Mouse (Mus musculus) liver, embryonic 13.5 days (tissue): ENCODE data around the gene Fam129c. TPM values are rescaled to one million over a fixed set of nuclear protein-coding genes. Genes with fewer than 3 reads are reported as not detected.

ENCODE experiments used
- ATAC-seq: fragments of 200-750 bp; cut with Nextera tagmentation; 2 replicates; pipeline ENCODE4 v1.8.0; 2017; ENCODE audit warnings: low read depth, mild to moderate bottlenecking, moderate number of reproducible peaks, moderate library complexity
- DNase-seq: peaks from one replicate; pipeline ENCODE4 v3.0.0; 2022
- H3K27ac ChIP-seq: fragments of 300-500 bp; sonication (generic); 2 replicates; pipeline ENCODE4 v1.5.1; 2015; ENCODE audit warnings: moderate library complexity, mild to moderate bottlenecking, inconsistent platforms
- H3K27me3 ChIP-seq: fragments of 300-500 bp; sonication (generic); 2 replicates; pipeline ENCODE4 v1.6.1; 2015; ENCODE audit warnings: mild to moderate bottlenecking, inconsistent platforms
- H3K36me3 ChIP-seq: fragments of 300-500 bp; sonication (generic); 2 replicates; pipeline ENCODE4 v1.6.1; 2015; ENCODE audit warnings: mild to moderate bottlenecking, inconsistent platforms
- H3K4me1 ChIP-seq: fragments of 300-500 bp; sonication (generic); replicated peaks from 2 replicates; pipeline ENCODE4 v1.6.1; 2015; ENCODE audit warnings: inconsistent platforms
- H3K4me2 ChIP-seq: fragments of 300-500 bp; sonication (generic); 2 replicates; pipeline ENCODE4 v1.6.1; 2015; ENCODE audit warnings: inconsistent platforms, mild to moderate bottlenecking, moderate library complexity
- H3K4me3 ChIP-seq: fragments of 300-500 bp; sonication (generic); replicated peaks from 2 replicates; pipeline ENCODE4 v1.5.1; 2015; ENCODE audit warnings: mild to moderate bottlenecking, inconsistent platforms
- H3K9ac ChIP-seq: fragments of 300-500 bp; sonication (generic); 2 replicates; pipeline ENCODE4 v1.6.1; 2015; ENCODE audit warnings: mild to moderate bottlenecking, inconsistent platforms
- H3K9me3 ChIP-seq: fragments of 300-500 bp; sonication (generic); replicated peaks from 2 replicates; pipeline ENCODE4 v1.6.1; 2016; ENCODE audit warnings: inconsistent platforms
- WGBS: fragments of 180-500 bp; shearing (Covaris S2); methylation state at CpG from one replicate; pipeline ENCODE4 v1.1.7; 2015; ENCODE audit not compliant: insufficient replicate concordance; 5-methylcytosine and 5-hydroxymethylcytosine counted together
- polyA plus RNA-seq: library from polyadenylated mRNA; unstranded; fragments of >200 nt; fragmentation: Nextera tagmentation; extraction: Ambion mirVana; gene quantifications from 2 replicates; pipeline ENCODE4 v1.2.1, GENCODE M21; 2015

Fam129c gene
- polyA plus RNA-seq, 1 experiment from 2014 or later = 0.28 TPM

DNA sequence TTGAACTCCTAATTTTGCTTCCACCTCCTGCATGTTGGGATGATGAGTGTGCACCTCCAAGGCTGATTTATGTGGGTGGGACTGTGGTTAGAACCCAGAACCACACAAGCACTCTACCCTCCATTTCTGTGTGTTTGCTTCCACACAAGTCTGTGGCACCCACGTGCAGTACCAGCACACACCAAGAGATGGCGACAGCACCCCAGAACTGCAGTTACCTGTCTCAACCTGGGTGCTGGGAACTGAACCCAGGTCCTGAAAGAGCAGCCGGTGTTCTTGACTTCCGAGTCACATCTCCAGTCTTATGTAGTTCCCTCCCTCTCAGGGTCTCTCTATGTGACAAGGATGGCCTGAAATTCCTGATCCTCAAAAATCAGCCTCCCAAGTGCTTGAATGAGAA is 33.5 kb upstream of the Fam129c start:
- Histone ChIP-seq H3K27me3 (peaks cover 46% of the 10 kb centered on the region), H3K36me3 (no peaks in the 10 kb centered on the region), H3K9ac (no peak overlapping the region), H3K4me2 (no peak overlapping the region), H3K4me3 (no peak overlapping the region), H3K9me3 (peaks cover 8% of the 10 kb centered on the region; the same call in 1 of the 2 replicates), H3K27ac (no peak overlapping the region), H3K4me1 (peaks cover 42% of the 10 kb centered on the region)
- ATAC-seq (no peak), DNase-seq (no peak)
- 74% methylated on average over 4 of the region's 4 CpGs for WGBS

GRCm38 (mm10) chr8:71566501-71566900 is 30.9 kb upstream of the Fam129c start, which contains the start of gene Nxnl1:
Gene Nxnl1, minus strand, starts transcription at chr8:71566601.
- Histone ChIP-seq H3K9ac (no peak within 1 kb of the TSS), H3K9me3 (peaks cover 8% of the 10 kb centered on the region; the same call in 1 of the 2 replicates), H3K27me3 (peaks cover 61% of the 10 kb centered on the region), H3K4me3 (no peak within 1 kb of the TSS), H3K4me1 (peaks cover 40% of the 10 kb centered on the region), H3K4me2 (no peak within 1 kb of the TSS), H3K27ac (no peak within 1 kb of the TSS), H3K36me3 (no peaks in the 10 kb centered on the region)
- ATAC-seq = no peak
- 66% methylated on average over 3 of the region's 3 CpGs for WGBS
- DNase-seq = no peak

DNA sequence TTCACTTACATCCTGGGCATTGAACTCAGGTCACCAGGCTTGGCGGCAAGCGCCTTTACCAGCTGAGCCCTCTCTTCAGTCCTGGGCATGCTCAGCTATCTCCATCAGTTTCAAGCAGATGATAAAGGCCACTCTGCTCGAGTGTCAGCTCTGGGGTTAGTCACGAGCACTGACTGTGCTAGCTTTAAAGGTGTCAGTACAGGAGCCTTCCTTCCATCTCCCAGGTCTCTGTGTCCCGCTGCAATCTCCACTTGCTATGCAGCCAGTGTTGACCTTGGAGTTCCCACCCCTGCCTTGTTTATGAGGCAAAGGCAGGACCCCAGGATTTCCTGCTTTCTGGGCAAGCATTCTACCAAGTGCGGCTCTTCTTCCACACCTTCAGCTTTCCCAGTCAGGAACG is 29.9 kb upstream of the Fam129c start:
- WGBS = 56% methylated on average over 7 of the region's 7 CpGs
- H3K27ac ChIP-seq = no peak overlapping the region
- H3K9ac ChIP-seq = no peak overlapping the region
- ATAC-seq (no peak), DNase-seq (no peak)
- H3K27me3 ChIP-seq = peaks cover 56% of the 10 kb centered on the region
- H3K36me3 ChIP-seq = no peaks in the 10 kb centered on the region
- H3K4me1 ChIP-seq = peaks cover 31% of the 10 kb centered on the region
- H3K4me2 ChIP-seq = no peak overlapping the region
- H3K4me3 ChIP-seq = no peak overlapping the region
- peaks cover 8% of the 10 kb centered on the region; the same call in 1 of the 2 replicates for H3K9me3 ChIP-seq

- Histone ChIP-seq H3K4me1 (peaks cover 26% of the 10 kb centered on the region), H3K4me3 (peak within 1 kb of the TSS; percentile 59), H3K27ac (no peak within 1 kb of the TSS), H3K36me3 (no peaks in the 10 kb centered on the region), H3K9me3 (peaks cover 8% of the 10 kb centered on the region; the same call in 1 of the 2 replicates), H3K9ac (0 out of 2 replicates have a peak within 1 kb of the TSS, but pooled peaks have one; percentile 47), H3K27me3 (peaks cover 47% of the 10 kb centered on the region), H3K4me2 (peak within 1 kb of the TSS; percentile 81)
- DNase-seq = no peak
- ATAC-seq = no peak
- WGBS = 28% methylated on average over 13 of the region's 13 CpGs
These were observed 29.0 kb upstream of the Fam129c start, which contains the start of gene Slc27a1 for GRCm38 (mm10) chr8:71568387-71568937. Gene Slc27a1, plus strand, starts transcription at chr8:71568882.

- Histone ChIP-seq H3K9ac (no peak overlapping the region), H3K4me1 (peaks cover 26% of the 10 kb centered on the region), H3K27ac (no peak overlapping the region), H3K27me3 (peaks cover 45% of the 10 kb centered on the region), H3K4me2 (peak overlapping the region; percentile 81), H3K9me3 (peaks cover 7% of the 10 kb centered on the region; the same call in 1 of the 2 replicates), H3K4me3 (peak overlapping the region; percentile 59; the same call in 1 of the 2 replicates), H3K36me3 (no peaks in the 10 kb centered on the region)
- no peak for DNase-seq
- WGBS = 53% methylated on average over 6 of the region's 6 CpGs
- no peak for ATAC-seq
These were observed 28.5 kb upstream of the Fam129c start for GRCm38 (mm10) chr8:71568941-71569340.

DNA sequence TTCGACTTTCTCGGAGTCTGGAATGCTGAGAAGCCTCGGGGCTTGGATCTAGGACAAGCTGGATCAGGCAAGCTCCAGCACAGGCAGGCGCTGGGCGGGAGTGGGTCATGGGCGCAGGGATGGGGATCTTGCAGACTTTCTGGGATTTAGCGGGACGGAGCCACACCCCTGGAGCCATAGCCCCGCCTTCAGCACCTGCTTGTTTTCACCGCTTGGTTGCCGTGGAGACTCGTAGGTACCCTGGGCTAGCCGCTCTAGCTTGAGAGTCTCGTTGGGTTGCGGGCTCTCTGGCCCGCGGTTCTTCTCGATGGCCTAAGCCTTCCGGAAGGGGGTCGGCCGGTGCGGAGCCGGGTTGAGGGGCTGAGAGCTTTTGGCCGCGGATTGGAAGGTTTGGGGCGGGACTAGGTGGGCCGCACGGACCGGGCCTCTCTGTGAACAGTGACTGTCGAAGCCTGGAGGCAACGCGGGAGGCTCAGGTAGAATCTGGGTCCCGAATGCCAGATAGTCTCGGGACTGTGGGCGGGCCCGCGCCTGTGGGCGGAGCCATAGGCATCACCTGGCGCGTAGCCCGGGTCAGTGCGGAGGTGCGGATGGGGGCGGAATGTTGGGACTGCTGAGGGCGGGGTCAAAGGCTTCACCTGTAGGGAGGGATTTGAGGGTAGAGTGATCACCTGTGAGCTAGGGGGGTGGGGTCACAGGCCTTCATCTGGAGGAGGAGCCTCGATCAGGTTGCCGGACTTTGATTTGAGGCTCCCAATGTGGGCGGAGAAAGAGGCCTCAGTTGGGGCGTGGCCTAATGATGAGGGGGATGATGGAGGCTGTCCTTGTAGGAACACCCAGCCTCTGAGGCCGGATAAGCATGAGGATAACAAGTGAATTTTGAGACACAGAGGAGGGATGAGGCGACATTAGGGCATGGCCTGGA is 27.8 kb upstream of the Fam129c start:
- Histone ChIP-seq H3K36me3 (no peaks in the 10 kb centered on the region), H3K4me2 (peak overlapping the region; percentile 81), H3K27me3 (peaks cover 45% of the 10 kb centered on the region), H3K4me3 (peak overlapping the region; percentile 59), H3K4me1 (peaks cover 26% of the 10 kb centered on the region), H3K9me3 (no peaks in the 10 kb centered on the region), H3K27ac (no peak overlapping the region), H3K9ac (0 out of 2 replicates have a peak overlapping the region, but pooled peaks have one; percentile 47)
- WGBS = 1% methylated on average over 51 of the region's 51 CpGs
- peak; percentile 60 for DNase-seq
- ATAC-seq = peak; percentile 64

GRCm38 (mm10) chr8:71570291-71570954 is 27.0 kb upstream of the Fam129c start:
- Histone ChIP-seq H3K27me3 (peaks cover 45% of the 10 kb centered on the region), H3K4me2 (peak overlapping the region; percentile 81), H3K36me3 (no peaks in the 10 kb centered on the region), H3K9ac (peak overlapping the region; percentile 59), H3K4me3 (peak overlapping the region; percentile 59), H3K27ac (no peak overlapping the region), H3K9me3 (no peaks in the 10 kb centered on the region), H3K4me1 (peaks cover 26% of the 10 kb centered on the region)
- 1% methylated on average over 41 of the region's 41 CpGs for WGBS
- ATAC-seq = peak; percentile 70
- DNase-seq = peak; percentile 72

GRCm38 (mm10) chr8:71572077-71572476 is 25.4 kb upstream of the Fam129c start:
- WGBS = 77% methylated on average over 2 of the region's 2 CpGs
- DNase-seq (no peak), ATAC-seq (no peak)
- Histone ChIP-seq H3K9me3 (no peaks in the 10 kb centered on the region), H3K4me1 (peaks cover 26% of the 10 kb centered on the region), H3K9ac (no peak overlapping the region), H3K27me3 (peaks cover 42% of the 10 kb centered on the region), H3K36me3 (no peaks in the 10 kb centered on the region), H3K27ac (no peak overlapping the region), H3K4me3 (no peak overlapping the region), H3K4me2 (no peak overlapping the region)

DNA sequence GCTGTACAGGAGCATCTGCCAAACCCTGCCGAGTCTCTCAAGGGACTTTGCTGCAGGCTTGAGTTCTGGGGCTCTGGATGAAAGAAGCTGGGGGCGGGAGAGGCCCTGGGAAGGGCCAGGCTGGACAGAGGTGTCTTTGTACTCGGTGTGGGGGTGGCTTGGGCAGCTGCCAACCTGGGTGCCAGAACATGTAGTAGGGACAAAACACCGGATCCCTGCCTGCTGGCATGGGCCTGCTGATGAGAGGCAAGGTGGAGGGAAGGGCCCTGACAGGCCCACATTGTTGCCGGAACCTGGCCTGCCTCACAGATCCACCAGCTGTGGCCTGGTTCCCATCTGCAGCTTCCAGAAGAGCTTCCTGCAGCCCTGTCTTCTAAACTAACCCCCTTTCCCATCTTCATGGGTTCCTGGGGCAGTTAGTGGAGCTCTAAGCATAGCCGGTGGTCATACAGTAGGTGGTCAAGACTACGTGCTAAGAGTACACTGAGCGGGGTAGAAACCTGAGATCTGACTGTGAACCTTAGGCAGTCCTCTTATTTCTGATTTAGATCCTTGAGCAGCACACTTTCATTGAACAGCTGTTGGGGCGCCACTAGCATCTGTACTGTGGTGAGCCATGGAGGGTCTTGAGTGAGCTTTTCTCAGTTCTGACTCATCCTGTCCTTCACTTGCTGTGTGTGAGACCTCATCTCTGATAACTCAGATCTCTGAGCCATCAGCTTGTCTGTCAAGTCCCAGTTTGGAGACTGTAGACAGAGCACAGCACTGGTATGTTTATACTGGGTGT is 24.4 kb upstream of the Fam129c start:
- Histone ChIP-seq H3K9me3 (no peaks in the 10 kb centered on the region), H3K27ac (no peak overlapping the region), H3K36me3 (no peaks in the 10 kb centered on the region), H3K27me3 (peaks cover 37% of the 10 kb centered on the region), H3K9ac (no peak overlapping the region), H3K4me3 (no peak overlapping the region), H3K4me1 (peaks cover 26% of the 10 kb centered on the region), H3K4me2 (no peak overlapping the region)
- 72% methylated on average over 9 of the region's 9 CpGs for WGBS
- DNase-seq = no peak
- no peak for ATAC-seq

GRCm38 (mm10) chr8:71574426-71574825 is 23.0 kb upstream of the Fam129c start:
- Histone ChIP-seq H3K27ac (no peak overlapping the region), H3K4me1 (peaks cover 18% of the 10 kb centered on the region), H3K27me3 (peaks cover 23% of the 10 kb centered on the region), H3K9ac (no peak overlapping the region), H3K4me3 (no peak overlapping the region), H3K9me3 (no peaks in the 10 kb centered on the region), H3K4me2 (no peak overlapping the region), H3K36me3 (no peaks in the 10 kb centered on the region)
- DNase-seq (no peak), ATAC-seq (no peak)
- 65% methylated on average over 7 of the region's 7 CpGs for WGBS
